Mouse (Mus musculus) midbrain, embryonic 15.5 days (tissue): ENCODE results near the gene BC051142. TPM values are rescaled to one million over a fixed set of nuclear protein-coding genes. Genes with fewer than 3 reads are reported as not detected.

ENCODE experiments used
- ATAC-seq: fragments of 200-750 bp; cut with Nextera tagmentation; replicated peaks from 2 replicates; pipeline ENCODE4 v1.8.0; 2017; ENCODE audit warnings: moderate TSS enrichment
- H3K27ac ChIP-seq: fragments of 300-500 bp; sonication (generic); 2 replicates; pipeline ENCODE4 v1.5.1; 2015; ENCODE audit warnings: mild to moderate bottlenecking, inconsistent platforms
- H3K27me3 ChIP-seq: fragments of 300-500 bp; sonication (generic); replicated peaks from 2 replicates; pipeline ENCODE4 v1.6.1; 2015; ENCODE audit warnings: inconsistent platforms
- H3K36me3 ChIP-seq: fragments of 300-500 bp; sonication (generic); replicated peaks from 2 replicates; pipeline ENCODE4 v1.6.1; 2015; ENCODE audit warnings: inconsistent platforms
- H3K4me1 ChIP-seq: fragments of 300-500 bp; sonication (generic); 2 replicates; pipeline ENCODE4 v1.6.1; 2015; ENCODE audit warnings: inconsistent platforms
- H3K4me2 ChIP-seq: fragments of 300-500 bp; sonication (generic); 2 replicates; pipeline ENCODE4 v1.6.1; 2015; ENCODE audit warnings: inconsistent platforms, mild to moderate bottlenecking, moderate library complexity
- H3K4me3 ChIP-seq: fragments of 300-500 bp; sonication (generic); 2 replicates; pipeline ENCODE4 v1.5.1; 2015; ENCODE audit warnings: mild to moderate bottlenecking, inconsistent platforms
- H3K9ac ChIP-seq: fragments of 300-500 bp; sonication (generic); 2 replicates; pipeline ENCODE4 v1.6.1; 2015; ENCODE audit warnings: mild to moderate bottlenecking, inconsistent platforms
- H3K9me3 ChIP-seq: fragments of 300-500 bp; sonication (generic); 2 replicates; pipeline ENCODE4 v1.6.1; 2016; ENCODE audit warnings: inconsistent platforms
- WGBS: fragments of 180-500 bp; shearing (Covaris S2); methylation state at CpG from one replicate; pipeline ENCODE4 v1.1.7; 2015; ENCODE audit warnings: mixed read lengths; 5-methylcytosine and 5-hydroxymethylcytosine counted together
- polyA plus RNA-seq: library from polyadenylated mRNA; unstranded; fragments of >200 nt; fragmentation: Nextera tagmentation; extraction: Ambion mirVana; gene quantifications from 2 replicates; pipeline ENCODE4 v1.2.1, GENCODE M21; 2015

Gene BC051142
- polyA plus RNA-seq = 5.8 and 7.1 TPM in 2 replicates

- H3K27me3 ChIP-seq = no peaks in the 10 kb centered on the region
- no peaks in the 10 kb centered on the region for H3K9me3 ChIP-seq
- peak within 1 kb of the TSS; percentile 81 for H3K9ac ChIP-seq
- ATAC-seq = peak; percentile 99
- 0% methylated on average over 32 of the region's 34 CpGs for WGBS
- H3K36me3 ChIP-seq = no peaks in the 10 kb centered on the region
- peak within 1 kb of the TSS; percentile 99 for H3K27ac ChIP-seq
- peak within 1 kb of the TSS; percentile 65 for H3K4me3 ChIP-seq
- peaks cover 9% of the 10 kb centered on the region for H3K4me1 ChIP-seq
- peak within 1 kb of the TSS; percentile 66 for H3K4me2 ChIP-seq
These were observed at the start of gene BC051142 for GRCm38 (mm10) chr17:34398711-34399393. Gene BC051142 (plus strand): TSS chr17:34398820.

GRCm38 (mm10) chr17:34349429-34349828 is 49.2 kb upstream of the BC051142 start:
- Histone ChIP-seq H3K4me2 (no peak overlapping the region), H3K27ac (no peak overlapping the region), H3K4me1 (no peaks in the 10 kb centered on the region), H3K4me3 (no peak overlapping the region), H3K36me3 (no peaks in the 10 kb centered on the region), H3K27me3 (no peaks in the 10 kb centered on the region), H3K9me3 (no peaks in the 10 kb centered on the region), H3K9ac (no peak overlapping the region)
- WGBS = 4% methylated on average over 4 of the region's 4 CpGs
- ATAC-seq = no peak

- Histone ChIP-seq H3K9ac (no peak within 1 kb of the TSS), H3K27ac (no peak within 1 kb of the TSS), H3K27me3 (no peaks in the 10 kb centered on the region), H3K36me3 (no peaks in the 10 kb centered on the region), H3K4me1 (no peaks in the 10 kb centered on the region), H3K4me3 (no peak within 1 kb of the TSS), H3K4me2 (no peak within 1 kb of the TSS), H3K9me3 (no peaks in the 10 kb centered on the region)
- whole genome bisulfite sequencing = 86% methylated on average over 5 of the region's 5 CpGs
- ATAC-seq = no peak
These were observed 44.1 kb upstream of the BC051142 start, which contains the start of gene Btnl2 for GRCm38 (mm10) chr17:34354539-34354938. Gene Btnl2 (plus strand): TSS chr17:34354822.

GRCm38 (mm10) chr17:34354940-34355339 is 43.7 kb upstream of the BC051142 start:
- Histone ChIP-seq H3K27me3 (no peaks in the 10 kb centered on the region), H3K4me3 (no peak overlapping the region), H3K9ac (no peak overlapping the region), H3K36me3 (no peaks in the 10 kb centered on the region), H3K27ac (no peak overlapping the region), H3K4me2 (no peak overlapping the region), H3K4me1 (no peaks in the 10 kb centered on the region), H3K9me3 (no peaks in the 10 kb centered on the region)
- WGBS = 97% methylated on average over 1 of the region's 1 CpGs
- no peak for ATAC-seq

- 83% methylated on average over 15 of the region's 15 CpGs for WGBS
- H3K4me1 ChIP-seq = no peaks in the 10 kb centered on the region
- H3K36me3 ChIP-seq = no peaks in the 10 kb centered on the region
- ATAC-seq = no peak
- H3K27me3 ChIP-seq = no peaks in the 10 kb centered on the region
- no peak overlapping the region for H3K27ac ChIP-seq
- no peak overlapping the region for H3K4me2 ChIP-seq
- H3K4me3 ChIP-seq = no peak overlapping the region
- H3K9ac ChIP-seq = no peak overlapping the region
- no peaks in the 10 kb centered on the region for H3K9me3 ChIP-seq
These were observed 35.6 kb upstream of the BC051142 start for GRCm38 (mm10) chr17:34362954-34363546.

- Histone ChIP-seq H3K9me3 (no peaks in the 10 kb centered on the region), H3K27me3 (no peaks in the 10 kb centered on the region), H3K36me3 (no peaks in the 10 kb centered on the region), H3K4me1 (no peaks in the 10 kb centered on the region), H3K9ac (no peak overlapping the region), H3K4me3 (no peak overlapping the region), H3K4me2 (no peak overlapping the region), H3K27ac (no peak overlapping the region)
- WGBS = 77% methylated on average over 3 of the region's 3 CpGs
- no peak for ATAC-seq
These were observed 34.8 kb upstream of the BC051142 start for GRCm38 (mm10) chr17:34363676-34364310.

- no peak overlapping the region for H3K4me2 ChIP-seq
- no peaks in the 10 kb centered on the region for H3K4me1 ChIP-seq
- no peak overlapping the region for H3K27ac ChIP-seq
- H3K27me3 ChIP-seq = no peaks in the 10 kb centered on the region
- 69% methylated on average over 10 of the region's 10 CpGs for WGBS
- H3K9me3 ChIP-seq = no peaks in the 10 kb centered on the region
- H3K36me3 ChIP-seq = no peaks in the 10 kb centered on the region
- H3K4me3 ChIP-seq = no peak overlapping the region
- H3K9ac ChIP-seq = no peak overlapping the region
- no peak for ATAC-seq
These were observed 33.6 kb upstream of the BC051142 start for GRCm38 (mm10) chr17:34365031-34365430.

- no peak overlapping the region for H3K4me3 ChIP-seq
- 81% methylated on average over 4 of the region's 4 CpGs for WGBS
These were observed 28.1 kb upstream of the BC051142 start for GRCm38 (mm10) chr17:34370563-34370962.

GRCm38 (mm10) chr17:34373055-34373709 is 25.4 kb upstream of the BC051142 start:
- Histone ChIP-seq H3K9ac (no peak overlapping the region), H3K9me3 (no peaks in the 10 kb centered on the region), H3K4me3 (no peak overlapping the region), H3K36me3 (no peaks in the 10 kb centered on the region), H3K4me2 (no peak overlapping the region), H3K4me1 (no peaks in the 10 kb centered on the region), H3K27ac (no peak overlapping the region), H3K27me3 (no peaks in the 10 kb centered on the region)
- no peak for ATAC-seq
- WGBS = 86% methylated on average over 6 of the region's 6 CpGs

More at GRCm38 (mm10) chr17:34370563-34370962, 28.1 kb upstream of the BC051142 start:
- no peaks in the 10 kb centered on the region for H3K4me1 ChIP-seq
- H3K9me3 ChIP-seq = no peaks in the 10 kb centered on the region
- ATAC-seq = no peak
- no peak overlapping the region for H3K9ac ChIP-seq
- no peak overlapping the region for H3K4me2 ChIP-seq
- no peaks in the 10 kb centered on the region for H3K36me3 ChIP-seq
- no peaks in the 10 kb centered on the region for H3K27me3 ChIP-seq
- H3K27ac ChIP-seq = no peak overlapping the region

- no peak for ATAC-seq
- H3K27me3 ChIP-seq = no peaks in the 10 kb centered on the region
- no peaks in the 10 kb centered on the region for H3K36me3 ChIP-seq
- no peak within 1 kb of the TSS for H3K27ac ChIP-seq
- WGBS = 84% methylated on average over 2 of the region's 2 CpGs
- no peak within 1 kb of the TSS for H3K9ac ChIP-seq
- H3K4me2 ChIP-seq = no peak within 1 kb of the TSS
- no peaks in the 10 kb centered on the region for H3K9me3 ChIP-seq
- H3K4me3 ChIP-seq = no peak within 1 kb of the TSS
- H3K4me1 ChIP-seq = no peaks in the 10 kb centered on the region
These were observed 21.8 kb upstream of the BC051142 start, which contains the start of gene Btnl1 for GRCm38 (mm10) chr17:34376847-34377246. Gene Btnl1 (plus strand): TSS chr17:34377132.

GRCm38 (mm10) chr17:34377450-34378209 is 21.0 kb upstream of the BC051142 start:
- no peak overlapping the region for H3K4me2 ChIP-seq
- WGBS = 70% methylated on average over 6 of the region's 6 CpGs
- no peaks in the 10 kb centered on the region for H3K9me3 ChIP-seq
- no peaks in the 10 kb centered on the region for H3K27me3 ChIP-seq
- H3K4me1 ChIP-seq = no peaks in the 10 kb centered on the region
- no peak overlapping the region for H3K4me3 ChIP-seq
- ATAC-seq = no peak
- H3K27ac ChIP-seq = no peak overlapping the region
- H3K9ac ChIP-seq = no peak overlapping the region
- no peaks in the 10 kb centered on the region for H3K36me3 ChIP-seq

GRCm38 (mm10) chr17:34378716-34379115 is 19.9 kb upstream of the BC051142 start:
- Histone ChIP-seq H3K4me3 (no peak overlapping the region), H3K4me1 (no peaks in the 10 kb centered on the region)
- 70% methylated on average over 2 of the region's 2 CpGs for WGBS

More at GRCm38 (mm10) chr17:34378716-34379115, 19.9 kb upstream of the BC051142 start:
- Histone ChIP-seq H3K9ac (no peak overlapping the region), H3K27ac (no peak overlapping the region), H3K27me3 (no peaks in the 10 kb centered on the region), H3K4me2 (no peak overlapping the region), H3K9me3 (no peaks in the 10 kb centered on the region), H3K36me3 (no peaks in the 10 kb centered on the region)
- no peak for ATAC-seq
